Mouse (Mus musculus) megakaryocyte, embryonic 14.5 days (primary cell): ENCODE results near the gene Panx2.

Source experiments
- FLI1 ChIP-seq: IDR thresholded peaks from 2 replicates; pipeline ENCODE4 v1.6.1; 2012; ENCODE audit warnings: low read length, inconsistent platforms, mixed read lengths
- GATA1 ChIP-seq: IDR thresholded peaks from 3 replicates; pipeline ENCODE4 v1.6.1; 2012; ENCODE audit warnings: mixed read lengths, low read length, inconsistent platforms, borderline replicate concordance

GRCm38 (mm10) chr15:89060811-89061460, 1.4 kb downstream of the Panx2 start:
- no peak for TF ChIP-seq GATA1
- no peak for TF ChIP-seq FLI1
